Mouse (Mus musculus) lung, adult 2 months (tissue): ENCODE results near the gene Cfdp1.

Experiments used
- CTCF ChIP-seq: fragments of 200-500 bp; IDR thresholded peaks from 2 replicates; pipeline ENCODE4 v1.5.1; 2011; ENCODE audit warnings: mild to moderate bottlenecking, low read length, control low read depth; ENCODE audit not compliant: insufficient read depth
- POLR2A ChIP-seq: fragments of 200-500 bp; IDR thresholded peaks from 2 replicates; pipeline ENCODE4 v1.6.1; 2011; ENCODE audit warnings: low read depth, mild to moderate bottlenecking, control low read depth, low read length, borderline replicate concordance; ENCODE audit errors: extremely low read depth

GRCm38 (mm10) chr8:111718937-111719336 lies 135.2 kb downstream of the Cfdp1 start:
- TF ChIP-seq POLR2A (no peak), CTCF (no peak)
